Mouse (Mus musculus) embryo, embryonic 11.5 days (tissue): ENCODE measurements around the gene Gm44503.

ENCODE experiments used
- DNase-seq: peaks from one replicate; pipeline ENCODE4 v3.0.0-alpha.2; 2012; ENCODE audit warnings: low read depth, low spot score

Gene Gm44503

DNA sequence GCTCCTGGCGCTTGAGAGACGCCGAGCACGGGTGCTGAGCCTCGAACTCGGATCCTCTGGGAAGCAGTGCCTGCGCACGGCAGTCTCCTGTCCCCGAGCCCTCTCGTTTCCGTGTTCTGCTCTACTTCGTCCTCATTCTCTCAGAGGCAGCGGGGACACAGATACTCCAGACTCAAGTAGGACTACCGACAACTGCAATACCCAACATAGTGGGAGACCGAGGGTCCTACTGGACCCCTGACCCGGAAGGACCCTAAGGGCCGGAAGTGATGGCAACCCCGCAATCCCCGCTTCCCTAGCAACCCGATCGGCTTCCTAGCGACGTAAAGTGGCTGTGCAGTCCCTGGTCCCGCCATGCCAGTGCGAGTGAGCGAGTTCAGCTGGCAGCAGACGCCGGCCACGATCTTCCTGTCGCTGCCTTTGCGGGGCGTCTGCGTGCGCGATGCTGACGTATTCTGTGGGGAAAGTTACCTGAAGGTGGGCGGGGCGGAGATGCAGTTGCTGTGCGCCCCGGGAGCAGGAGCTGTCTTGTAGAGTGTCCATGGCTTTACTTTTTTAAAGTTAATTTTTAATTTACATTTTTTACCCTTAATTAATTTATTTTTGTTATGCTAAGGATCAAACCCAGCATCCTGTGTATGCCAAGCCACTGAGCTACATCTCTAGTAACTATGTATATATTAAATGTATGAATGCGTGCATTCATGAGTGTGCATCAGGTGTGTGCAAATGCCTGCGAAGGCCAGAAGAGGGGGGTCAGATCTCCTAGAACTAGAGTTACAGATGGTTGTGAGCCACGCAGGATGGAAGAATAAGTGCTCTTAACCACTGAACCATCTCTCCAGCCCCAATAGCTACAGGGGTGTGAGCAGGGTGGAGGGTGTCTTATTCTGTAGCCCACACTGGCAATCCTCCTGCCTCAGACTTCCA lies at the start of gene Gm44503, which contains the start of gene Dyx1c1:
TSS of gene Gm44503 (plus strand) at position 332 of the 930 bp plus-strand sequence.
TSS of gene Dyx1c1 (plus strand) at position 265 of the 930 bp plus-strand sequence.
- peak; percentile 69 for DNase-seq

DNA sequence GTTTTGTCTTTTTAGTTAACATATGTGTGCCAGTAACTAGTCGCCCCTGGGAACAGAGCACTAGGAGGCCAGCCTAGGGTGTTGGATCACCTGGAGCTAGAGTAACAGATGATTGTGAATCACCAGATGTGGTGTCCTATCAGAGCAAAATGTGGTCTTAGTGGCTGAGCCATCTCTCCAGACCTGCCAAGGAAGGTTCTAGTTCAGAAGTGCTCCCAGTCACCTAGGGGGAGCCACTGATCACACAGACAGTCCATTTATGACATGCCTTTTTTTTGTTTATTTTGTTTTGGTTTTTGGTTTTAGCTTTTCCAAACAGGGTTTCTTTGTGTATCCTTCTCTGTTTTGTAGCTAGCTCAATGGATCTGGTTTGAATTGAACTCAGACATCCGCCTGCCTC lies 47.3 kb upstream of the Gm44503 start:
- DNase-seq: no peak

DNA sequence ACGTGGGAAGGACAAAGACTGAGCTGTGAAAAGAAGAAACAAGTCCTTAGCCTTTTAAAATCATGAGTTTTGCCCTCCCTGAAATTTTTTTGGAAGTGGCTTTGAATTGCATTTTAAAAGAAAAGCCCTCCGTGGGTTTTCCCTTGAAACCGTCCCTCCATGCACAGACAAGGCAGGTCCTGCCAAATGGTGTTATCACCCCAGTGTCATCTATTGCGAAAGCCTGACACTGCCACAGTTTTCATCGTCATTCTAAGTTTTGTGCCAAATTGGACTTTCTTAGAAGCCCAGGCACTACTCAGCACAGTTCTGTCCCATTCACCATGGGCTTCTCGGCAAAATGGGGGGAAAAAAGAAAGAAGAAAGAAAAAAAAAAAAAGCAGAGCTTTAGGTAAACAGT lies 45.1 kb upstream of the Gm44503 start:
- no peak for DNase-seq

GRCm38 (mm10) chr9:72915728-72916127 lies 42.9 kb upstream of the Gm44503 start:
- DNase-seq: no peak

GRCm38 (mm10) chr9:72923068-72923467 lies 35.6 kb upstream of the Gm44503 start:
- no peak for DNase-seq

GRCm38 (mm10) chr9:72925021-72925934 lies 33.4 kb upstream of the Gm44503 start, which contains the start of gene Pygo1:
Gene Pygo1, plus strand, starts transcription at chr9:72925645.
- peak; percentile 39 for DNase-seq

DNA sequence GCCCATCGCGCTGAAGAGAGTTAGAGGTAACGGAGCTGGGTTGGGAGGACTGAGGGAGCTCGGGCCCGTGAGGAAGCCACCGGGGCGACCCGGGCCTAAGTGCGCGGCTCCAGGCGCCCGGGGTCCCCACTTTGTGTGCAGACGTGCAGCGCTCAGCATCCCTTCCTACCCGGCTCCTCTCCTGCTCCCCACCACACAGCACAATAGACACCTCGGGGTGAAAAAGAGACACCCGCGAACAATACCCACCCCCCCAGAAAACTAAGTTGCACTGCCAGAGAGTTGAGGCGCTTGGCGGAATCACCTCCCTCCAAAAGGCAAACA lies 32.8 kb upstream of the Gm44503 start:
- DNase-seq: no peak

DNA sequence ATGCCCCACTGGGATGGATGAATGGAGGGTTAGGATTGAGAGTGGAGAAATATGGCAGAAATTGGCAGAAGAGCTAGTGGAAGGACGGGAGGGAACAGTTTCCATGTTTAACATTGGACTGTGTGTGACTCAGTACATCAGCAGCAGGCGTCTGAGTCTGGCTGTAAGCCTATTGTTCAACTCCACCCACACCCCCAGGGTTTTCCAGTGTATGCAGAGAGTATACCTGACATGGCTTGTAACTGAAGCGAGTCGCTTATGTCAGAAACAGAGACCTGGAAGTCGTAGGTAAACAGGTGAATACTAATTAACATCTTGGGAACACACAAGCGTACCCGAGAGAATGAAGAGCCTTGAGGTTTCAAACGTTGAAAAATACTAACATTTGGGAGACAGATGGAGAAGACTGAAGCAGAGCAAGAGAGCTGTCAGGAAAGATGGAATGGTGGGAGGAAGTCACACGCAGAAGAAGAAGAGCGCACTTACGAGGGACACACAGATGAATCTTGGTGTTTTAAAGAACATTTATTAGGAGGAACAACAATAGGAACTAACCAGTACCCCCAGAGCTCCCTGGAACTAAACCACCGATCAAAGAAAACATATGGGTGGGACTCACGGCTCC lies 27.4 kb upstream of the Gm44503 start:
- DNase-seq: no peak

GRCm38 (mm10) chr9:72935309-72935708 lies 23.3 kb upstream of the Gm44503 start:
- DNase-seq: no peak

- DNase-seq: no peak
Observed at GRCm38 (mm10) chr9:72936301-72936700, 22.4 kb upstream of the Gm44503 start.

- no peak for DNase-seq
Observed at GRCm38 (mm10) chr9:72943424-72943823, 15.2 kb upstream of the Gm44503 start.

DNA sequence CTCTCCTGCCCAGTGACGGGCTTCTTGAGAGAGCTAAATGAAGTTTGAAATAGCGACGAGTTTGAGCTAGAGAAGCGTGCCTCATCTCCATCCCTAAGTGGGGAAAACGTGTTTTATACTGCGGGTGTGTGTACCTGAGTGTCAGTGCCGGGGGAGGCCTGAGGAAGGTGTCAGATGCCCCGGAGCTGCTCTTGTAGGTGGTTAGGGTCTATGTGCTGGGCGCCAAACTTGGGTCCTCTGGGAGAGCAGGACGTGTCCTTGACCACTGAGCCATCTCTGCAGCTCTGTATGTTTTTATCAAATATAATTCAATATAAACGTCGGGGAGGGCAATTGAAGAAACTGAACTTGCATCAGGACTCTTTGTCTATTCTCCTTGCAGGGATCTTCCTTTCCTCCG lies 14.4 kb upstream of the Gm44503 start:
- DNase-seq: no peak

DNA sequence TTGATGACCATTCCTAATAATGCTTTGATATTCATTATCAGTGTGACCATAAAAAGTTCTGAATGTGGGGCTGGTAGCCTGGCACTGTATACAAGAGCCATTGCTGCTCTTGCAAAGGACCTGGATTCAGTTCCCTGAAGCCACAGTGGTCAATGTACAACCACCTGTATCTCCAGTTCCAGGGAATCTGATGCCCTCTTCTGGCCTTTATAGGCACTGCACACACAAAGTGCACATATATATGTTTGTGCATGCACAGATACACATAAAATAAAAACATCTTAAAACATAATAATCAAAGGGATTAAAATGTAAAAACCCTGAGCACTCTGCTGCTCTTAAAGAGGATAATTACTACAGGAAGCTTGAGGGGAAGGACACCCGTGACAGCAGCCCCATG lies 11.6 kb upstream of the Gm44503 start:
- no peak for DNase-seq

GRCm38 (mm10) chr9:72949572-72949971 lies 9.1 kb upstream of the Gm44503 start:
- no peak for DNase-seq

DNA sequence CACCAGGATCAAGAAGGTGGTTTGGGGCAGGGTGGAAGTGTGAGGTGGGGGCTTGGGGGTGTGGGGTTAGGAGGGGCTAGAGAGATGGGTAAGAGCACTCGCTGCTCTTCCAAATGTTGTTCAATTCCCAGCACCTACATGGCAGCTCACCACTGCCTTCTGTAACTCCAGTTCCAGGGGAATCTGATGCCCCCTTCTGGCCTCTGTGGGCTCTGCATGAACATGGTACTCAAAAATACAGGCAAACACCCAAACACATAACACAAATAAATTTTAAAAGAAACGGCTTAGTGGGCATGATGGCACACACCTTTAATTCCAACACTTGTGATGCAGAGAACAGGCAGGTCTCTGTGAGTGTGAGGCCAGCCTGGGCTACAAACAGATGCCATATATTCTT lies 3.9 kb upstream of the Gm44503 start:
- DNase-seq: no peak

- peak; percentile 38 for DNase-seq
Observed at GRCm38 (mm10) chr9:72955546-72955945, 3.1 kb upstream of the Gm44503 start.

DNA sequence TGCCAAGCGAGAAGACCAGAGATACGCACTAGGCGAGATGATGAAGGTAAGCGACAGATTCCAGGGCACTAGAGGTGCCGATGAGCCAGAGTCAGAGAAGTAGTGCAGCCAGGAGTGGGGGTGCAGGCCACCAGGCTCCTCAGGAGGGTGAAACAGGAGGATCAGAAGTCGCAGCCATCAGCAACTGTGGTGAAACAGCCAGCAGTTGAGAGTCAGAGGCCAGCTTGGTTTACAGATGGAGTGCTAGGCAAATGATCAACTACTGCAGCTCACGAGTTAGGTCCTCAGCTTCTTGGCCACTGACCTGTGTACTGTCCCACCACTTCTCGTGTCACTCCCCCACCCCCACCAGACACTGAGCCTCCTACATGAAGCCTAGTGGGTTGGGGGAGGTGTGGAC lies 2.7 kb downstream of the Gm44503 start:
- no peak for DNase-seq

GRCm38 (mm10) chr9:72961959-72962358 lies 3.3 kb downstream of the Gm44503 start:
- no peak for DNase-seq

GRCm38 (mm10) chr9:72968349-72969061 lies 9.9 kb downstream of the Gm44503 start:
- DNase-seq: peak; percentile 30

DNA sequence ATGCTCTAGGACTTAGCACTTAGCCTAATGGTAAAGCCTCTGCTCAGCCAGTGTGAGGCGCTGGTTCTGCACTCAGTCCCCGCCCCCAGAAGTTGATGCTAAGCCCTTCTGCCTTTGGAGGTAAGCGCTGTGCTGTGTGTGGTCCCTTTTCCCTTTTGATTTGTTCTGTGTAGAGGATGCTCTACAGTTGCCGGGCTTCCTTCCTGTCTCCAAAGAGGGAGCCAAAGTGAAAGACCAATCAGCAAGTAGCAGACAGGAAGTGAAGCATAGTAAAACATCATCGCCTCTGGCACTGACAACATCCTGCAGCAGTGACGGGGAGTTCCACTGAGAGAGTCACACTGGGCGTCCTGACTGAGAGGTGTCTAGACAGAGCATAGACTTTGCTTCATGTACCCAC lies 11.2 kb downstream of the Gm44503 start:
- no peak for DNase-seq

DNA sequence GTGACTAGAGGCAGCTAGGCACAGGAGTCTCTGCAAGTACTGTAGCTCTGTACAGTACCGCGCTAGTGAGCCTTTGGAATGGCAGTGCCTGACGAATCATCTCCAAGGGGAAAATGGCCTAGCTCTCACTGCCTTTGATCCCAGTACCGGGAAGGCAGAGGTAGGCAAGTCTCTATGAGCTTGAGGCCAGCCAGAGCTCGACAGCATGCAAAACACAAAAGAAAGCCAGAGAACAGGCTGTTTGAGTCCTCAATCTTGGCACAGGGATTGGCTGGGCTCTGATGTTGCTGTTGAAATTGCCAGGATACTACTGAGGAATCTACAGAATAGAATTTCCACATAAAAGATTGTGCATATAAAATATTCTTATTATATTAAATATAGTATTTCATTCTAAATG lies 13.8 kb downstream of the Gm44503 start:
- no peak for DNase-seq
